ENCODE assay signal across 8 mouse cellular contexts in the genomic region with DNA sequence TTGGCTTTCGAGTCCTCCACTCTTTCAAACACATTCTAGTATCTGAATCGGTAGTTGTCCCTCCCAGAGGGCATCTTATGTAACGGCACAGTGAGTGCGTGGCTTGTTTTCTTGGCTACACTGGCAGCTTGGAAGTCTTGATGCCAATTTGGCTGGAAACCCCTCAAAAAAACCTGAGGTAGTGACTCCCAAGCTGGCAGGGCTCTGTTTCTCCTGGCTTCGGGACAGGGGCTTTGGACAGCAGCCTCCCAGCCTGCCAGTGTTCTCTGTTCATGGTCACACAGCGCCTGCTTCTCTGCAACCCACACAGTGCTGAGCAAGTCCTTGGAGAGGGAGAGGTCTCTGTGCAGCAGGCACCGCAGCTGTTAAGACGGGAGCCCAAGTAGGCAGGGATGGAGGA.
DNase-seq lines count a peak whose midpoint lies in the region; ATAC-seq and TF ChIP-seq lines count a peak whose summit lies in the region.

No protein-coding gene starts in this region.

- no peak overlapping the region for H3K27ac ChIP-seq in heart, embryonic 11.5 days (ENCODE audit: low read depth, low read length)
- peak overlapping the region; percentile 53 for H3K27ac ChIP-seq in gastrocnemius, adult 2 months
- H3K27ac ChIP-seq in neural tube, embryonic 15.5 days (replicated peaks) = no peak overlapping the region; the same call in 1 of the 2 replicates

- DNase-seq in heart, adult 18-20 months = peak; percentile 63 to 68
- peak; percentile 88 for DNase-seq in cerebellum, adult 11-12 months
- DNase-seq in gastrocnemius, adult 2 months = peak; percentile 73
- DNase-seq in layer of hippocampus, postnatal 10 days (ENCODE audit: low spot score in 2 of 2) = peak; percentile 74 to 84
- no peak for DNase-seq in thymus, postnatal 36 days

- no peak for TF ChIP-seq CTCF in gastrocnemius, adult 2 months (IDR thresholded peaks at IDR 0.05)

- no peak overlapping the region for H3K4me2 ChIP-seq in heart, embryonic 11.5 days
- H3K4me2 ChIP-seq in neural tube, embryonic 15.5 days = no peak overlapping the region

- no peaks in the 10 kb centered on the region for H3K9me3 ChIP-seq in heart, embryonic 11.5 days (replicated peaks; ENCODE audit: control insufficient read depth, low read length)
- H3K9me3 ChIP-seq in neural tube, embryonic 15.5 days (replicated peaks) = no peaks in the 10 kb centered on the region

- ATAC-seq in heart, embryonic 11.5 days (replicated peaks; ENCODE audit: insufficient number of reproducible peaks, low FRiP score, low TSS enrichment) = no peak
- ATAC-seq in neural tube, embryonic 15.5 days (ENCODE audit: low FRiP score) = peak; percentile 70
- no peak for ATAC-seq in activated CD4-positive, CD25-positive, alpha-beta regulatory T cell, adult 4 months

- no peak overlapping the region for H3K9ac ChIP-seq in heart, embryonic 11.5 days (ENCODE audit: low read depth, low read length)
- no peak overlapping the region for H3K9ac ChIP-seq in neural tube, embryonic 15.5 days (replicated peaks)

- H3K27me3 ChIP-seq in heart, embryonic 11.5 days (ENCODE audit: control insufficient read depth, insufficient read depth, low read length) = peaks cover 2% of the 10 kb centered on the region; the same call in 1 of the 2 replicates
- no peaks in the 10 kb centered on the region for H3K27me3 ChIP-seq in neural tube, embryonic 15.5 days (replicated peaks)

- no peaks in the 10 kb centered on the region for H3K36me3 ChIP-seq in heart, embryonic 11.5 days (ENCODE audit: control insufficient read depth, insufficient read depth, low read length)
- no peaks in the 10 kb centered on the region for H3K36me3 ChIP-seq in neural tube, embryonic 15.5 days

- no peak overlapping the region for H3K4me3 ChIP-seq in heart, embryonic 11.5 days (ENCODE audit: low read depth, low read length)
- peak overlapping the region; percentile 30 for H3K4me3 ChIP-seq in gastrocnemius, adult 2 months
- H3K4me3 ChIP-seq in neural tube, embryonic 15.5 days (replicated peaks) = no peak overlapping the region

- H3K4me1 ChIP-seq in heart, embryonic 11.5 days (ENCODE audit: control insufficient read depth, insufficient read depth, low read length) = peaks cover 8% of the 10 kb centered on the region; the same call in 1 of the 2 replicates
- H3K4me1 ChIP-seq in neural tube, embryonic 15.5 days = peaks cover 6% of the 10 kb centered on the region; the same call in 1 of the 2 replicates

- 86% methylated on average over 8 of the region's 8 CpGs for WGBS in heart, embryonic 11.5 days (ENCODE audit: insufficient replicate concordance)
- WGBS in neural tube, embryonic 15.5 days = 61% methylated on average over 8 of the region's 8 CpGs

- intact Hi-C loops in gastrocnemius, adult 2 months (cut with DNase I) = no loop called here

Comparison
In these comparisons a context has a peak if more than half of its experiments do, and no peak if none do; other contexts are left out.
1. DNase-seq: peak in heart, adult 18-20 months (2 of 2), cerebellum, adult 11-12 months (single experiment), gastrocnemius, adult 2 months (single experiment) and layer of hippocampus, postnatal 10 days (2 of 2); none in thymus, postnatal 36 days (0 of 2).